22 mouse cellular contexts compared by ENCODE assay signal in the genomic region with DNA sequence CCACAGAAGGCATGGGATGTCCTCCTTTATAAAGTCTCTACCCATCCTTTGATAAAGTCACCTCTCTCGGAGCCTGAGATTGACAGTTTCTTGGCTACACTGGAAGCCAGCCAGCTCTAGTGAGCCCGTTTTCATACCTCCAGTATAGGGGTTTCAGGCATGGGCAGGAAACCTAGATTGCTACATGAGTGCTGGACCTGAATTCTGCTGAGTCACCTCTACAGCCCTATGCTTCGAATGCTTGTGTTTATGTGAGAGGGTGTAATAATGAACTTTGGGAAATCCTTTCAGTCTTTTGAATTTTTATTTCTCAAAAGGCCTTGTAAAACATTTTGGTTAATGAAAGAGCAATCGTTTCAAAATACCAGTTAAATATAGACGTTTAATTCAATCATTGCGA. TPM values are rescaled to one million over a fixed set of nuclear protein-coding genes. Genes with fewer than 3 reads are reported as not detected.
DNase-seq lines count a peak whose midpoint lies in the region; ATAC-seq and TF ChIP-seq lines count a peak whose summit lies in the region.
"Had no signal": no experiment of that assay in that cellular context is flagged by ENCODE, and none has a peak within 500 bp of the region (broad histone marks: within the 10 kb centered on the region; RNA-seq: fewer than 3 reads in every experiment).

No protein-coding gene starts in this region.

- H3K36me3 ChIP-seq in CH12.LX (replicated peaks in 1 of 2; ENCODE audit: control insufficient read depth in 1 of 2, insufficient read depth in 1 of 2, low read length in 1 of 2) = no peaks in the 10 kb centered on the region
- H3K36me3 ChIP-seq in liver, embryonic 11.5 days (ENCODE audit: control insufficient read depth, insufficient read depth, low read length) = no peaks in the 10 kb centered on the region
- H3K36me3 ChIP-seq: embryonic facial prominence, embryonic 10.5 days; heart, embryonic 10.5 days; kidney, embryonic 15.5 days; limb, embryonic 15.5 days; midbrain, embryonic 12.5 days had no signal

- DNase-seq in CH12.LX (ENCODE audit: extremely low read depth) = no peak
- DNase-seq in c-Kit-positive CD71-positive TER-119-positive erythroid progenitor cells, embryonic 14.5 days (ENCODE audit: low spot score) = peak; percentile 10
- no peak for DNase-seq in liver, embryonic 11.5 days (ENCODE audit: low spot score)
- no peak for DNase-seq in thymus, postnatal 0 days (ENCODE audit: low spot score)
- DNase-seq in Muller cell, postnatal 12 days (ENCODE audit: inconsistent ontology term) = no peak
- DNase-seq in left cerebral cortex, postnatal 4 days = no peak
- no peak for DNase-seq in layer of hippocampus, postnatal 36 days
- DNase-seq: adrenal gland, postnatal 14 days; cerebellum, adult 9-11 months; kidney, postnatal 36 days; right cerebral cortex, postnatal 14 days; thymus, postnatal 14 days had no signal

- dilution Hi-C loops in CH12.LX (cut with MboI; ENCODE audit: extremely low pct_ligation_motif_present, extremely low pct_unique_long_range_greater_than_20kb, low sequenced_read_pairs) = no loop called here

- no peak overlapping the region for H3K27ac ChIP-seq in CH12.LX (ENCODE audit: insufficient read depth, low read depth)
- H3K27ac ChIP-seq in liver, embryonic 11.5 days (ENCODE audit: low read depth, low read length) = no peak overlapping the region
- H3K27ac ChIP-seq: embryonic facial prominence, embryonic 10.5 days; heart, embryonic 10.5 days; hindbrain, postnatal 0 days; kidney, embryonic 15.5 days; left cerebral cortex, adult 2 months; limb, embryonic 15.5 days; macrophage; midbrain, embryonic 12.5 days had no signal

- H3K79me2 ChIP-seq in CH12.LX (replicated peaks; ENCODE audit: control insufficient read depth, extremely low read depth, insufficient read depth, poor library complexity, severe bottlenecking) = no peaks in the 10 kb centered on the region

- intact Hi-C loops in left cerebral cortex, postnatal 4 days (cut with DNase I) = no loop called here

- no peak overlapping the region for H3K4me2 ChIP-seq in CH12.LX (ENCODE audit: insufficient read depth, low read depth, poor library complexity, severe bottlenecking)
- H3K4me2 ChIP-seq in liver, embryonic 11.5 days = no peak overlapping the region
- H3K4me2 ChIP-seq: kidney, embryonic 15.5 days; limb, embryonic 15.5 days; midbrain, embryonic 12.5 days had no signal

- no peaks in the 10 kb centered on the region for H3K27me3 ChIP-seq in CH12.LX (replicated peaks)
- no peaks in the 10 kb centered on the region for H3K27me3 ChIP-seq in liver, embryonic 11.5 days (replicated peaks; ENCODE audit: control insufficient read depth, insufficient read depth, low read length)
- H3K27me3 ChIP-seq: kidney, embryonic 15.5 days; limb, embryonic 15.5 days; midbrain, embryonic 12.5 days had no signal

- H3K4me3 ChIP-seq in CH12.LX (replicated peaks in 1 of 3; ENCODE audit: low read depth in 2 of 3, low read length in 2 of 3, poor library complexity in 1 of 3) = no peak overlapping the region
- no peak overlapping the region for H3K4me3 ChIP-seq in liver, embryonic 11.5 days (ENCODE audit: low read depth, low read length)
- H3K4me3 ChIP-seq: embryonic facial prominence, embryonic 10.5 days; heart, embryonic 10.5 days; kidney, embryonic 15.5 days; left cerebral cortex, adult 2 months; limb, embryonic 15.5 days; midbrain, embryonic 12.5 days had no signal

- TF ChIP-seq RAD21 in CH12.LX (IDR thresholded peaks at IDR 0.05; ENCODE audit: low read depth, low read length) = no peak

- peak; percentile 47; the same call in 1 of the 2 replicates for ATAC-seq in liver, embryonic 11.5 days (replicated peaks; ENCODE audit: low FRiP score)
- ATAC-seq in megakaryocyte, adult 5-6 weeks (ENCODE audit: poor library complexity, severe bottlenecking) = 0 out of 2 replicates have a peak, but pooled peaks have one; percentile 33
- ATAC-seq: hindbrain, postnatal 0 days; intestine, embryonic 16.5 days had no signal

- H3K9ac ChIP-seq in CH12.LX (ENCODE audit: insufficient read depth, low read depth) = no peak overlapping the region
- no peak overlapping the region for H3K9ac ChIP-seq in liver, embryonic 11.5 days (ENCODE audit: low read depth, low read length)
- H3K9ac ChIP-seq: kidney, embryonic 15.5 days; limb, embryonic 15.5 days; midbrain, embryonic 12.5 days had no signal

- 69% methylated on average over 6 of the region's 6 CpGs for WGBS in liver, embryonic 11.5 days

- peaks cover 5% of the 10 kb centered on the region for H3K9me3 ChIP-seq in CH12.LX (replicated peaks; ENCODE audit: low read length)
- H3K9me3 ChIP-seq in liver, embryonic 11.5 days (ENCODE audit: control insufficient read depth, low read length) = no peaks in the 10 kb centered on the region
- H3K9me3 ChIP-seq: embryonic facial prominence, embryonic 10.5 days; heart, embryonic 10.5 days; kidney, embryonic 15.5 days; limb, embryonic 15.5 days; midbrain, embryonic 12.5 days had no signal

- no peak for TF ChIP-seq POLR2A in CH12.LX (IDR thresholded peaks at IDR 0.05; ENCODE audit: low read depth, low read length)

- peaks cover 7 to 30% of the 10 kb centered on the region in 2 experiments for H3K4me1 ChIP-seq in CH12.LX (ENCODE audit: control insufficient read depth in 1 of 2, insufficient read depth in 2 of 2)
- no peaks in the 10 kb centered on the region; the same call in 1 of the 2 replicates for H3K4me1 ChIP-seq in liver, embryonic 11.5 days (replicated peaks; ENCODE audit: control insufficient read depth, insufficient read depth, low read length)
- H3K4me1 ChIP-seq: heart, embryonic 10.5 days; limb, embryonic 15.5 days; midbrain, embryonic 12.5 days had no signal

- in situ Hi-C loops in CH12.LX (cut with MboI; ENCODE audit: low pct_ligation_motif_present, low pct_unique_long_range_greater_than_20kb, low sequenced_read_pairs) = no loop called here

- no peak for TF ChIP-seq CTCF in CH12.LX (conservative IDR thresholded peaks at IDR 0.05 in 1 of 2, IDR thresholded peaks at IDR 0.05 in 1 of 2; ENCODE audit: low read depth in 2 of 2, low read length in 2 of 2)

- TF ChIP-seq EP300 in CH12.LX (IDR thresholded peaks at IDR 0.05; ENCODE audit: low read length) = no peak

TF ChIP-seq in CH12.LX, 34 proteins besides CTCF, POLR2A, EP300 and RAD21:
- TF ChIP-seq MAFK (IDR thresholded peaks at IDR 0.05; ENCODE audit: insufficient replicate concordance, low read length) (peak; percentile 62; the same call in 1 of the 2 replicates), ZKSCAN1 (IDR thresholded peaks at IDR 0.05; ENCODE audit: borderline replicate concordance, low read depth, low read length) (no peak)

RNA-seq across cellular contexts. Expression of gene Itga4, which starts 53.5 kb away (rescaled TPM):
- total RNA-seq in CH12.LX (2012; rRNA removed) = 79.3 and 80.0 TPM in 2 replicates
- 54.3 and 55.7 TPM in 2 replicates for total RNA-seq in CH12.LX (2014; rRNA removed)
- 44.7 and 51.2 TPM in 2 replicates for polyA plus RNA-seq in CH12.LX (2012; ENCODE audit: insufficient read length, low read depth)
- polyA plus RNA-seq in liver, embryonic 11.5 days (2014; fragmentation: Nextera tagmentation; extraction: Ambion mirVana) = 35.5 and 38.9 TPM in 2 replicates
- total RNA-seq in megakaryocyte, adult 5-6 weeks (2015) = 208 and 212 TPM in 2 replicates
- total RNA-seq in megakaryocyte, adult 5-6 weeks (2017) = 170 and 201 TPM in 2 replicates
- polyA plus RNA-seq in thymus, postnatal 0 days (2015; fragmentation: Nextera tagmentation; extraction: Ambion mirVana) = 20.3 and 24.6 TPM in 2 replicates
- 10 to 100 TPM in 1 of 2 experiments, 1 to 10 TPM in 1; 9.0 to 10.6 TPM for total RNA-seq in left cerebral cortex, postnatal 4 days (2021)
- total RNA-seq in layer of hippocampus, postnatal 36 days (2021) = 10 to 100 TPM; 26.1 to 29.7 TPM
